Mouse (Mus musculus) heart, adult 8-10 months (tissue): Measurements from ENCODE around the gene Fars2. TPM values are rescaled to one million over a fixed set of nuclear protein-coding genes. Genes with fewer than 3 reads are reported as not detected.

Source experiments
- DNase-seq: peaks from one replicate; pipeline ENCODE4 v3.0.0; 2022; ENCODE audit warnings: low spot score
- total RNA-seq, 4 experiments: library from RNA; stranded (reverse); gene quantifications; 2 replicates each; pipeline ENCODE4 v1.2.4; 2022

Gene Fars2
- total RNA-seq, 4 experiments from 2014 or later, result 85.3 to 90.4 (median 87.3) TPM

- no peak for DNase-seq
These were observed 611.3 kb downstream of the Fars2 start for GRCm38 (mm10) chr13:36728509-36728908.

GRCm38 (mm10) chr13:36729731-36730340 lies 612.6 kb downstream of the Fars2 start:
- no peak for DNase-seq

- no peak for DNase-seq
These were observed 613.1 kb downstream of the Fars2 start for GRCm38 (mm10) chr13:36730341-36730761.

- no peak for DNase-seq
These were observed 614.1 kb downstream of the Fars2 start for GRCm38 (mm10) chr13:36731016-36731930.

- DNase-seq, result no peak
These were observed 614.8 kb downstream of the Fars2 start for GRCm38 (mm10) chr13:36731931-36732461.

- no peak for DNase-seq
These were observed 615.8 kb downstream of the Fars2 start for GRCm38 (mm10) chr13:36732891-36733490.

GRCm38 (mm10) chr13:36733566-36733965 lies 616.4 kb downstream of the Fars2 start:
- no peak for DNase-seq

GRCm38 (mm10) chr13:36733989-36734690 lies 616.9 kb downstream of the Fars2 start:
- DNase-seq, result no peak

GRCm38 (mm10) chr13:36734731-36735571 lies 617.7 kb downstream of the Fars2 start, which contains the start of gene Nrn1:
Gene Nrn1, minus strand, starts transcription at chr13:36735131.
- no peak for DNase-seq

- DNase-seq, result no peak
These were observed 618.8 kb downstream of the Fars2 start for GRCm38 (mm10) chr13:36735901-36736618.

GRCm38 (mm10) chr13:36736619-36736996 lies 619.4 kb downstream of the Fars2 start:
- no peak for DNase-seq

GRCm38 (mm10) chr13:36750056-36750455 lies 632.8 kb downstream of the Fars2 start:
- no peak for DNase-seq

GRCm38 (mm10) chr13:36751861-36752260 lies 634.6 kb downstream of the Fars2 start:
- DNase-seq, result no peak

- DNase-seq, result no peak
These were observed 649.6 kb downstream of the Fars2 start for GRCm38 (mm10) chr13:36766801-36767200.

Other genes starting within 250 kb of the Fars2 start
- gene Rpp40, start 211.1 kb upstream of the Fars2 start, total RNA-seq, result 1 to 10 TPM; 6.4 to 7.6 (median 6.7) TPM
- gene Ppp1r3g, start 158.6 kb upstream of the Fars2 start, total RNA-seq, result 1 to 10 TPM in 2 of 4 experiments, under 1 TPM in 2; 0.40 to 1.6 (median 0.98) TPM
- gene Lyrm4, start 114 bp downstream of the Fars2 start, total RNA-seq, result 10 to 100 TPM; 11.5 to 13.0 (median 11.9) TPM